Mouse (Mus musculus): ENCODE data around the gene Calr4.

Calr4 gene

GRCm38 (mm10) chr4:109236186-109236879, 2.0 kb downstream of the Calr4 start:
- DNase-seq (ENCODE audit: low read depth, low spot score): no peak

DNA sequence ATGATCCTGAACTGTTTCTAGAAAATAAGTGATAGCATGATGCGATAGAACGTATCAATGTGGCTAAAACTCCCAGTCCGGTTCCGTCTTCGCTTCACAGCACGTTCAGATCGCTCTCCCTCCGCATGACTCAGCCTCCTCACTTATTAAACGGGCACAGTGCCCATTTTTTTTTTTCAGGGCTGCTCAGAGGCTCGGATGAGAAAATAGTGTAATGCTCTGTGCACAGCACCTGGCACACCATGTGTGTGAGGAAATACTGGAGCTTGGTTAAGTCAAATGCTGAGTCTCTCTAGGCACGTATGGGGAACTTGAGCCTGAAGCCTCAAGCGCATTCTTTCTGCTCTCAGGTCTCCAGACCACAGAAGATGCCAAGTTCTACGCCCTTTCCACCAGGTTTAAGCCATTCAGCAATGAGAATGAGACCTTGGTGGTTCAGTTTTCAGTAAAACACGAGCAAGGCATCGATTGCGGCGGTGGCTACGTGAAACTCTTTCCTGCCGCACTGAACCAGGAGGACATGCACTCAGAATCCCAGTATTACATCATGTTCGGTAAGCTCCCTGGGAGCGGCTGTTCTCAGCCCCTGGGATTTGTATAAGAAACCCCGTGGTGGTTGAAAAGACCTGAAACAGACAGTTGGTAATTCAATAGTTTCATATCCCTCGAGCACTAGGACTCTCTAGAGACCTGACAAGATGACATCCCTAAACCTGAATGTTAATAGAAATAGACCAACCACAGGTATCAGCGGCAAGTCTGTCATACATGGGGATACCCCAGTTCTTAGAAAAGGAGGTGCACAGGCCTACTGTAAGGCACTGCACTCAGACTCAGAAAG, 4.4 kb downstream of the Calr4 start:
- DNase-seq (ENCODE audit: low read depth, low spot score): no peak

DNA sequence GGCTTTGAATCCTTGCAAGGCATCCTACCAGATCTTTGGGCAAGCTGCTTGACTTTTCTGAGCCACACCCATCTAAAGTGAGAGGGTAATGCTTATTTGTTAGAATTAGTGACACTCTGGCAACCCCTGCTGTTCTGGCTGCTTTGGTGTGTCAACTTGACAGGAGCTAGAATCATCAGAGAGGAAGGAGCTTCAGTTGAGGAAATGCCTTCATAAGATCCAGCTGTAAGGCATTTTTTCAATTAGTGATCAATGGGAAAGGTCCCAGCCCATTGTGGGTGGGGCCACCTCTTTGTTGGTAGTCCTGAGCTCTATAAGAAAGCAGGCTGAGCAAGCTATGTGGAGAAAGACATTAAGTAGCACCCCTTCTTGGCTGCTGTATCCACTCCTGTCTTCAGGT, 6.9 kb downstream of the Calr4 start:
- DNase-seq (ENCODE audit: low read depth, low spot score): no peak

DNA sequence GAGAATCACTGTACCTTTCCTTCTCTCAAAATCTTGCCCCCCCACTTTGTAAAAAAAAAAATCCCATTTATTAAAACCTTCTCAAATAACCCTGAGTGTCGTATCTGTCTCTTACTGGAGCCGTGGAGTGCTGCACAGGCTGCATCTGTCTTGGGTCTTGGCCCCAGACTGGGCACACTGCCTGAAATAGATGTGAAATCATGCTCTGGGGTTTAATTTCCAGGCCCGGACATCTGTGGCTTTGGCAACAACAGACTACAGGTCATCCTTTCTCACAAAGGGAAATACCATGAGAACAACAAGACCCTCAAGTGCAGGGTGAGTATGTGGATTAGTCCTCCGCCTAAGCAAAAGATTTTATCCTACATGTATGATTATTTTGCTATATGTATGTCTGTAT, 7.6 kb downstream of the Calr4 start:
- DNase-seq (ENCODE audit: low read depth, low spot score): no peak

GRCm38 (mm10) chr4:109244506-109244905, 10.2 kb downstream of the Calr4 start:
- DNase-seq (ENCODE audit: low read depth, low spot score): no peak

DNA sequence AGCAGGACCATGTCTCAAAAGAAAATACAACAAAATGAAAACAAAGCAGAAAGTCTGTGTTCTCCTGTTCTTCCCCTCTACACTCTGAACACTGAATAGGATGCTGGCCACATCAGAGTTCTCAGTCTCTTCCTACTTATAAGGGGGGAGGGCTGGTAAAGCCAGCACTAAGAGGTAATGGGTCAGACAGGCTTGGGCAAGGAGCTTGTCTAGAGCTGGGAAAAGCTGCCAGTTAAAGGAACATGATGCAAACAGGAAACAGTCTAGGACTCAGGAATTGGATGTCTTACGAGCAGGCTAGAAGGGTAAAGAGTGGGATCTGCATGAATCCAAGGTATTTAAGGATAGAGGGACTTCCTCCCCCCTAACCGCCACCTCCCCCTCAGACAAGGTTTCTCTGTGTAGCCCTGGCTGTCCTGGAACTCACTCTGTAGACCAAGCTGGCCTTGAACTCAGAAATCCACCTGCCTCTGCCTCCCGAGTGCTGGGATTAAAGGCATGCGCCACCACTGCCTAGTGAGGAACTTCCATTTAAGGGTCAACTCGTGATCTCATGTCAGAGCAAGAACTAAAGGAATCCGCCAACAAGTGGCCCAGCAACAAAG, 10.8 kb downstream of the Calr4 start:
- DNase-seq (ENCODE audit: low read depth, low spot score): no peak

DNA sequence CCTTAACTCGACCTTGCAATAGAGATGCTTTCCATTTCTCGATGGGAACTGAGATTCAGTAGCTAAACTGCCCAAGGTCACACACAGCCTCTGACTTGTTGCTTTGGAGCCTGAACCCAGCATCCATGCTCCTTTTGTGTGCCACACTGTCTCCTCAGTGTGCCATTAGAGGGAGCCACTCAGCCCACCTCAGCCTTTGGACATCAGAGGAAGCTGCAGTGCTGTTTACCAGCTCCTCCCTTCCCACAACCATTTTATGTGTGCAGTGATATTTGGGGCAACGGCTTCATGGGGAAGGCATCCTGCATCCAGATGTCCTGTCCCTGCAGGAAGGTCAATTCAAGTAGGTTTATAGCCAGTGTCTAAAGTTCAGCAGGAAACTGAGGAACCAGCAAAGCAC, 17.3 kb downstream of the Calr4 start:
- peak; percentile 14 for DNase-seq (ENCODE audit: low read depth, low spot score)

DNA sequence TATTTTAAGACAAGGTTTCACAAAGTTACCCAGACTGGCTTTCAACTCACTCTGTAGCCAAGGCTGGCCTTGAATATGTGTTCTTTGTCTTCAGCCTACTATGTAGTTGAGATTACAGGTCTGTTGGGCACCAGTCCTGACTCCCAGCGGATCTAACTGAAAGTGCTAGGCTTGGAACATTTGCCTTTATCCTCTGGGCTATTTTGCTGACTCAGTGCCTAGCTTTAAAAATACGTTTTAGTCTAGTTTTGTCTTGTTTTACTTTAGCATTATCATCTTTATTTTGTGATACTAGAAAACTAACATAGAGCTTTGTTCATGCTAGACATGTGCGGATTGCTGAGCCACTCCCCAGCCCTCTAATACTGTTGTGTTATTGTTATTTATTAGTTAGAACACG, 17.9 kb downstream of the Calr4 start:
- no peak for DNase-seq (ENCODE audit: low read depth, low spot score)

- DNase-seq (ENCODE audit: low read depth, low spot score): no peak
These were observed 19.4 kb downstream of the Calr4 start for GRCm38 (mm10) chr4:109253664-109254151.

DNA sequence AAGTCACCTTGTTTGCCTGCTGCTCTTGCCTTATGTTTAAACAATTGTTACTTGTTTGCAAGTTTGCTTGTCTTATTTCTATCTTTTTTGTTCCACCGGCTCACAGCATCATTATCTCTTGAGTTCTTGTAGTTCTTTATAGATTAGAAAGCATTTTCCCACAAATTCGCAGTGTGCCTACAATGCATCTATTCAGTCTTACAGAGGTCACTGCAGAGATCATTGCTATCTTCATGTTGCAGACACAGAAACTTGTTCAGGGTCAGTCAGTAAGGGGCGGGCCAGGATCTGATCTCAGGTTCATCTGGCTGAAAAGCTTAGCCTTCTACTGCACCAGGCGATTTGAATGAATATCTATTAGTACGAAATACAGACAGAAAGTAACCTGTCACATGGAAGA, 20.2 kb downstream of the Calr4 start:
- no peak for DNase-seq (ENCODE audit: low read depth, low spot score)

- no peak for DNase-seq (ENCODE audit: low read depth, low spot score)
These were observed 21.0 kb downstream of the Calr4 start for GRCm38 (mm10) chr4:109255321-109255720.

DNA sequence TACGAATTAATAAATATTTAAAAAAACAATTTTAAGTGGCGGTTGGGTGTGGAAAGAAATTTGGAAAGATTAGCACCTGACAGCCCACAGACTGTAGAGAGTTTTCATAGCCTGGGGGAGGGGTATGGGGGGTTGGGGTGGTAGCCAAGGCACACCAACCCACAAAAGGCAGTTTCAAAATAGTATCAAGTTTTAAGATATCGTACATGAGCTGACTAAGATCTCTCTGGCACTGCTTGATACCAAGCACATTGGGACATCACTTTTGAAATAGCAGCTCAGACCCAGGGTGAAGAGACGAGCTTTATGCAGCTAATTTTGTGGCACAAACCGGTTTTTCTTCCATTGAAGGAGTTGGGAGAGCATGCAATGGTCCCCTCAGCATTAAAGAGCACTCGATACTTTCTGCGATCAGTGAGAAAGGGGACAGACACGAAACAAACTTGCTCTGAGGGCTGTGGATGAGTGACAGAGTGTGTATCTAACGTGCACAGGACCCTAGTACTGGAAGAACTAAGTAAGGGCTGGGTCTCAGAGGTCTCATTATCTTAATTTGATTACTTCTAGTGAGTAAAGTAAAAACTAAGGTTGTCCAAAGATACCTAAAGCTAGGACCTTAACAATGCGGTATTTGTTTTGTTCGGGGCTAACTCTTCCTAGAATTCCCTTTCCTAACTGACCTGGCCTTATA, 21.6 kb downstream of the Calr4 start:
- no peak for DNase-seq (ENCODE audit: low read depth, low spot score)

DNA sequence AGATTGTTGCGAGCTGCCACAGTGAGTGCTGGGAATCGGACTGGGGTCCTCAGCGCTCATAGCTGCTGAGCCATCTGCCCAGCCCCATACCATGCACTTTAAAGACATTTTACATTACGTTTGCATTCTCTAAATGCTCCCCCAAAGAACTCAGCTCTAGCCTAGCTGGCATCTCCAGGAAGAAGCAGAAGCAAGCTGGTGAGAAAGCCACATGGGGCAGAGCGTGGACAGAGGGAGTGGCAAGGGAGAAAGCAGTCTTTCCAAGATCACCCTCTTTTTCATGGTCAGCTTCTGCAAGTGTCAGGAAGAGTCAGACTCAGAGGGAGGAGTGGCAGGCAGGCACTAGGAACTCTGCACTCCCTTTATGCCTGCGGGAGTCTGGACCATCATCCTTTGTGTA, 22.5 kb downstream of the Calr4 start:
- DNase-seq (ENCODE audit: low read depth, low spot score): no peak

DNA sequence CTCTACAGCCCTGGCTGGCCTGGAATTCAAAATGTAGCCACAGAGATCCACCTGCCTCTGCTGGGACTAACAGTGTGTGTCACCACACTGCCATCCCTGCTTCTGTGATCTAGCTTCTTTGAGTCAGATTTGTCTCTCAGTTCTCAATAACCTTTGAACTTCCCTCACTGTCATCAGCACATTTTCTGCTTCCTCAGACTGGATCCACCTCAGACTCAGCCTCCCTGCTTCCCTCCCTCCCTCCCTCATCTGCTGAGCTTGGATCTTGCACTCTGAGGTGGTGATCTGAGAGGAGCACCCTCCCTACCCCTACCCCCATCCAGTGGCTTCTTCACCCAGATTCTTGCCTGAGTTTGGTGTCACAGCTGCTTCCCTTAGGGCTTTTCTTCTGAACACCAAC, 23.4 kb downstream of the Calr4 start:
- no peak for DNase-seq (ENCODE audit: low read depth, low spot score)

- no peak for DNase-seq (ENCODE audit: low read depth, low spot score)
These were observed 27.8 kb downstream of the Calr4 start for GRCm38 (mm10) chr4:109262068-109262467.

GRCm38 (mm10) chr4:109266056-109266455, 31.8 kb downstream of the Calr4 start:
- no peak for DNase-seq (ENCODE audit: low read depth, low spot score)

DNA sequence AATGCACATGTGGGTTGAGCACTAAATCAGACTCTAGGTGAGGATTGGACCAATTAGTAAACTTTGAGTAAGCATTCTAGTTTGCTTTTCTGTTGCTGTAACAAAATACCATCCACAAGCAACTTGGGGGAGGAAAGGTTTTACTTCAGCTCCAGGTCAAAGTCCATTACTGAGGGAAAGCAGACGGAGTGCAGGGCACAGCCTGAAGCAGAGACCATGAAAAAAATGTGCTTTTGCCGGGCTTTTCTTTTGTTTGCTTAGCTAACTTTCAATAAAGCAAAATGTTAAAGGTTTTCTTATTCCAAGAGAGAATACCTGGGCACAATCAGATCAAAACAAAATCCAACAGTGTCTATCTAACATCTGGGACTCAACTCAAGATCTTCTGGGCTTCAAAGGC, 32.5 kb downstream of the Calr4 start:
- no peak for DNase-seq (ENCODE audit: low read depth, low spot score)

DNA sequence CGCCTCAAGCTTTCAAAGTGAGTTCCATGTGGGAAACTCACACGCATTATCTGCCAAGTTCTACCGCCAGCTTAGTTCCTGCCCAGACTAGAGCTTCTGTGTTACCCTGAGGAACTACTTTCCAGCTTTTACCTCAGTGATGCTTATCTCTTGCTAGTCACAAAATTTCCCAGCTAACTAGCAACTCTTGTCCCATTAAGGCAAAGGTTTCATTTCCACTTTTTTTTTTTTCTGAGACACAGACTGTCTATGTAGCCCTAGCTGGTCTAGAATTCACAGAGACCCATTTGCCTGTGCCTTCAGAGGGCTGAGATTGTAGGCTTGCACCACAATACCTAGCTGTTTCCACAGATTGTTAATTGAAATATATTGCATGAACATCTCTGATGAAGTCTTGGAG, 33.2 kb downstream of the Calr4 start:
- no peak for DNase-seq (ENCODE audit: low read depth, low spot score)

- no peak for DNase-seq (ENCODE audit: low read depth, low spot score)
These were observed 34.6 kb downstream of the Calr4 start for GRCm38 (mm10) chr4:109268903-109269302.

GRCm38 (mm10) chr4:109271803-109272202, 37.5 kb downstream of the Calr4 start:
- no peak for DNase-seq (ENCODE audit: low read depth, low spot score)

GRCm38 (mm10) chr4:109273586-109274240, 39.4 kb downstream of the Calr4 start:
- no peak for DNase-seq (ENCODE audit: low read depth, low spot score)
